Mouse (Mus musculus) MEL (cell line): Measurements from ENCODE around the gene Rpl18. TPM values are rescaled to one million over a fixed set of nuclear protein-coding genes. Genes with fewer than 3 reads are reported as not detected.
A peak's percentile ranks its signal among the peaks of the same experiment; 100 is the strongest.

ENCODE experiments used
- DNase-seq: peaks from one replicate; pipeline ENCODE4 v3.0.0; 2011; ENCODE audit warnings: low read depth, low spot score
- H3K27ac ChIP-seq: 2 replicates; pipeline ENCODE4 v1.5.1; 2012; ENCODE audit warnings: low read depth, mild to moderate bottlenecking, control low read depth, low read length, moderate library complexity; ENCODE audit not compliant: control insufficient read depth
- H3K27me3 ChIP-seq, 2 experiments: fragments of 150-350 bp in 1 of 2; sonication (generic) in 1 of 2; 2 replicates each; pipeline ENCODE4 v1.6.1; 2012; ENCODE audit warnings: low read length in 2 of 2, mild to moderate bottlenecking in 2 of 2, improper control_type of control experiment in 1 of 2, moderate library complexity in 1 of 2; ENCODE audit not compliant: insufficient read depth in 2 of 2, control insufficient read depth in 1 of 2
- H3K36me3 ChIP-seq, 2 experiments: 2 replicates each; pipeline ENCODE4 v1.6.1; 2012 to 2014; ENCODE audit warnings: low read length in 2 of 2, improper control_type of control experiment in 1 of 2, inconsistent platforms in 1 of 2, mild to moderate bottlenecking in 1 of 2; ENCODE audit not compliant: insufficient read depth in 2 of 2, control insufficient read depth in 1 of 2
- H3K4me1 ChIP-seq, 2 experiments: fragments of 150-350 bp in 1 of 2; sonication (generic) in 1 of 2; 2 replicates each; pipeline ENCODE4 v1.6.1; 2012; ENCODE audit warnings: low read length in 2 of 2, improper control_type of control experiment in 1 of 2, mild to moderate bottlenecking in 1 of 2; ENCODE audit not compliant: insufficient read depth in 2 of 2, control insufficient read depth in 1 of 2
- H3K4me3 ChIP-seq, 2 experiments: fragments of 150-350 bp in 1 of 2; sonication (generic) in 1 of 2; 2 replicates each; pipeline ENCODE4 v1.5.1; 2012; ENCODE audit warnings: low read depth in 2 of 2, low read length in 2 of 2, mild to moderate bottlenecking in 2 of 2, moderate library complexity in 2 of 2, control low read depth in 1 of 2, improper control_type of control experiment in 1 of 2; ENCODE audit not compliant: control insufficient read depth in 1 of 2, insufficient read depth in 1 of 2
- H3K79me2 ChIP-seq: 2 replicates; pipeline ENCODE4 v1.6.1; 2012; ENCODE audit warnings: mild to moderate bottlenecking, low read length, moderate library complexity; ENCODE audit not compliant: control insufficient read depth, poor library complexity, insufficient read depth
- H3K9ac ChIP-seq: 2 replicates; pipeline ENCODE4 v1.6.1; 2012; ENCODE audit warnings: low read depth, mild to moderate bottlenecking, control low read depth, low read length, moderate library complexity; ENCODE audit not compliant: control insufficient read depth, poor library complexity, severe bottlenecking
- H3K9me3 ChIP-seq: fragments of 150-350 bp; sonication (generic); replicated peaks from 2 replicates; pipeline ENCODE4 v1.6.1; 2012; ENCODE audit warnings: mild to moderate bottlenecking, low read length, improper control_type of control experiment, moderate library complexity; ENCODE audit not compliant: insufficient read depth
- BHLHE40 ChIP-seq: IDR thresholded peaks from 2 replicates; pipeline ENCODE4 v1.6.1; 2012; ENCODE audit warnings: low read depth, mild to moderate bottlenecking, inconsistent platforms, low read length, improper control_type of control experiment, borderline replicate concordance
- CHD1 ChIP-seq: IDR thresholded peaks from 2 replicates; pipeline ENCODE4 v1.6.1; 2012; ENCODE audit warnings: low read depth, mild to moderate bottlenecking, inconsistent platforms, low read length, improper control_type of control experiment
- CHD2 ChIP-seq: IDR thresholded peaks from 2 replicates; pipeline ENCODE4 v1.6.1; 2011; ENCODE audit warnings: low read length, improper control_type of control experiment
- CTCF ChIP-seq, 3 experiments: IDR thresholded peaks in 2 of 3; conservative IDR thresholded peaks in 1 of 3; 2 replicates each; pipeline ENCODE4 v1.5.1; 2011 to 2012; ENCODE audit warnings: low read length in 3 of 3, low read depth in 2 of 3, mild to moderate bottlenecking in 2 of 3, improper control_type of control experiment in 1 of 3, inconsistent platforms in 1 of 3, mixed read lengths in 1 of 3, moderate library complexity in 1 of 3; ENCODE audit not compliant: control insufficient read depth in 1 of 3, insufficient read depth in 1 of 3, poor library complexity in 1 of 3, severe bottlenecking in 1 of 3
- E2F4 ChIP-seq: IDR thresholded peaks from 2 replicates; pipeline ENCODE4 v1.6.1; 2011; ENCODE audit warnings: low read depth, low read length, improper control_type of control experiment, borderline replicate concordance
- EP300 ChIP-seq, 2 experiments: IDR thresholded peaks; 2 replicates each; pipeline ENCODE4 v1.6.1; 2011; ENCODE audit warnings: improper control_type of control experiment in 2 of 2, low read length in 2 of 2, low read depth in 1 of 2, mild to moderate bottlenecking in 1 of 2
- ETS1 ChIP-seq: IDR thresholded peaks from 2 replicates; pipeline ENCODE4 v1.6.1; 2012; ENCODE audit warnings: low read depth, mild to moderate bottlenecking, inconsistent platforms, low read length, improper control_type of control experiment, moderate library complexity
- GABPA ChIP-seq: IDR thresholded peaks from 2 replicates; pipeline ENCODE4 v1.6.1; 2012; ENCODE audit warnings: low read depth, mild to moderate bottlenecking, inconsistent platforms, low read length, improper control_type of control experiment, moderate library complexity
- GATA1 ChIP-seq: IDR thresholded peaks from 2 replicates; pipeline ENCODE4 v1.6.1; 2011; ENCODE audit warnings: low read depth, low read length, improper control_type of control experiment
- HCFC1 ChIP-seq: IDR thresholded peaks from 2 replicates; pipeline ENCODE4 v1.6.1; 2012; ENCODE audit warnings: low read depth, mild to moderate bottlenecking, inconsistent platforms, low read length, improper control_type of control experiment, moderate library complexity
- JUND ChIP-seq: IDR thresholded peaks from 2 replicates; pipeline ENCODE4 v1.6.1; 2011; ENCODE audit warnings: low read depth, mild to moderate bottlenecking, improper control_type of control experiment, low read length
- KAT2A ChIP-seq: conservative IDR thresholded peaks from 2 replicates; pipeline ENCODE4 v1.6.1; 2012; ENCODE audit warnings: low read depth, low read length, improper control_type of control experiment, inconsistent platforms
- MAFK ChIP-seq: IDR thresholded peaks from 2 replicates; pipeline ENCODE4 v1.6.1; 2011; ENCODE audit warnings: low read depth, mild to moderate bottlenecking, low read length, improper control_type of control experiment, borderline replicate concordance
- MAX ChIP-seq: IDR thresholded peaks from 2 replicates; pipeline ENCODE4 v1.6.1; 2011; ENCODE audit warnings: low read length, improper control_type of control experiment
- MAZ ChIP-seq: IDR thresholded peaks from 2 replicates; pipeline ENCODE4 v1.6.1; 2012; ENCODE audit warnings: low read depth, mild to moderate bottlenecking, inconsistent platforms, low read length, improper control_type of control experiment
- MEF2A ChIP-seq: IDR thresholded peaks from 2 replicates; pipeline ENCODE4 v1.6.1; 2014; ENCODE audit warnings: low read depth, mild to moderate bottlenecking, inconsistent platforms, low read length, improper control_type of control experiment; ENCODE audit not compliant: poor library complexity, insufficient replicate concordance, severe bottlenecking; ENCODE audit errors: extremely low read depth
- MXI1 ChIP-seq: IDR thresholded peaks from 2 replicates; pipeline ENCODE4 v1.6.1; 2011; ENCODE audit warnings: mild to moderate bottlenecking, low read depth, low read length, improper control_type of control experiment
- MYB ChIP-seq: IDR thresholded peaks from 2 replicates; pipeline ENCODE4 v1.6.1; 2011; ENCODE audit warnings: mild to moderate bottlenecking, low read depth, low read length, improper control_type of control experiment
- MYC ChIP-seq: IDR thresholded peaks from 2 replicates; pipeline ENCODE4 v1.6.1; 2011; ENCODE audit warnings: low read depth, mild to moderate bottlenecking, low read length, improper control_type of control experiment, moderate library complexity
- NELFE ChIP-seq: IDR thresholded peaks from 2 replicates; pipeline ENCODE4 v1.6.1; 2011; ENCODE audit warnings: low read depth, low read length, improper control_type of control experiment
- NRF1 ChIP-seq: IDR thresholded peaks from 2 replicates; pipeline ENCODE4 v1.6.1; 2014; ENCODE audit warnings: low read depth, mild to moderate bottlenecking, inconsistent platforms, low read length, improper control_type of control experiment, moderate library complexity; ENCODE audit not compliant: poor library complexity, insufficient read depth, severe bottlenecking
- POLR2A ChIP-seq, 2 experiments: IDR thresholded peaks; 2 replicates each; pipeline ENCODE4 v1.6.1; 2011 to 2012; ENCODE audit warnings: low read length in 2 of 2, mild to moderate bottlenecking in 2 of 2, control low read depth in 1 of 2, improper control_type of control experiment in 1 of 2, low read depth in 1 of 2, moderate library complexity in 1 of 2; ENCODE audit not compliant: control insufficient read depth in 1 of 2, insufficient read depth in 1 of 2, poor library complexity in 1 of 2
- POLR2AphosphoS2 ChIP-seq: IDR thresholded peaks from 2 replicates; pipeline ENCODE4 v1.6.1; 2011; ENCODE audit warnings: low read length, improper control_type of control experiment
- POLR2AphosphoS5 ChIP-seq: IDR thresholded peaks from 2 replicates; pipeline ENCODE4 v1.6.1; 2012; ENCODE audit warnings: low read depth, borderline replicate concordance, mild to moderate bottlenecking, inconsistent platforms, low read length, moderate library complexity, mixed read lengths
- RAD21 ChIP-seq: IDR thresholded peaks from 2 replicates; pipeline ENCODE4 v1.6.1; 2011; ENCODE audit warnings: mild to moderate bottlenecking, low read depth, low read length, improper control_type of control experiment
- RCOR1 ChIP-seq: IDR thresholded peaks from 2 replicates; pipeline ENCODE4 v1.6.1; 2012; ENCODE audit warnings: low read depth, mild to moderate bottlenecking, inconsistent platforms, low read length, improper control_type of control experiment
- SIN3A ChIP-seq: IDR thresholded peaks from 2 replicates; pipeline ENCODE4 v1.6.1; 2012; ENCODE audit warnings: low read length, improper control_type of control experiment, inconsistent platforms
- SMC3 ChIP-seq: IDR thresholded peaks from 2 replicates; pipeline ENCODE4 v1.6.1; 2011; ENCODE audit warnings: low read depth, low read length, improper control_type of control experiment
- TAL1 ChIP-seq: IDR thresholded peaks from 2 replicates; pipeline ENCODE4 v1.6.1; 2012; ENCODE audit warnings: mild to moderate bottlenecking, inconsistent platforms, low read length, moderate library complexity, mixed read lengths
- TBP ChIP-seq: IDR thresholded peaks from 2 replicates; pipeline ENCODE4 v1.8.0; 2011; ENCODE audit warnings: low read depth, low read length, improper control_type of control experiment
- TCF12 ChIP-seq: IDR thresholded peaks from 2 replicates; pipeline ENCODE4 v1.6.1; 2014; ENCODE audit warnings: low read depth, mild to moderate bottlenecking, inconsistent platforms, low read length, improper control_type of control experiment, moderate library complexity
- UBTF ChIP-seq: IDR thresholded peaks from 2 replicates; pipeline ENCODE4 v1.6.1; 2012; ENCODE audit warnings: low read depth, mild to moderate bottlenecking, inconsistent platforms, low read length, improper control_type of control experiment, moderate library complexity, borderline replicate concordance; ENCODE audit not compliant: insufficient read depth
- USF1 ChIP-seq: IDR thresholded peaks from 2 replicates; pipeline ENCODE4 v1.6.1; 2014; ENCODE audit warnings: low read depth, mild to moderate bottlenecking, inconsistent platforms, low read length, improper control_type of control experiment, moderate library complexity
- USF2 ChIP-seq, 2 experiments: IDR thresholded peaks; 2 replicates each; pipeline ENCODE4 v1.6.1; 2011 to 2012; ENCODE audit warnings: improper control_type of control experiment in 2 of 2, low read length in 2 of 2, borderline replicate concordance in 1 of 2, inconsistent platforms in 1 of 2, low read depth in 1 of 2, mild to moderate bottlenecking in 1 of 2; ENCODE audit not compliant: insufficient read depth in 1 of 2
- ZC3H11A ChIP-seq: IDR thresholded peaks from 2 replicates; pipeline ENCODE4 v1.6.1; 2012; ENCODE audit warnings: low read depth, mild to moderate bottlenecking, inconsistent platforms, low read length, improper control_type of control experiment
- ZKSCAN1 ChIP-seq: IDR thresholded peaks from 2 replicates; pipeline ENCODE4 v1.6.1; 2012; ENCODE audit warnings: low read depth, mild to moderate bottlenecking, inconsistent platforms, low read length, improper control_type of control experiment, moderate library complexity
- ZMIZ1 ChIP-seq: IDR thresholded peaks from 2 replicates; pipeline ENCODE4 v1.6.1; 2012; ENCODE audit warnings: low read depth, mild to moderate bottlenecking, inconsistent platforms, low read length, improper control_type of control experiment, moderate library complexity
- ZNF384 ChIP-seq: IDR thresholded peaks from 2 replicates; pipeline ENCODE4 v1.6.1; 2012; ENCODE audit warnings: low read depth, mild to moderate bottlenecking, inconsistent platforms, low read length, improper control_type of control experiment
- polyA plus RNA-seq, 2 experiments: library from polyadenylated mRNA; stranded (reverse) in 1 of 2; unstranded in 1 of 2; fragments of >175 nt in 1 of 2; fragments of >200 nt in 1 of 2; gene quantifications; 2 replicates each; pipeline versions ENCODE4 v1.2.1 to v1.2.4; 2012; ENCODE audit warnings: low replicate concordance in 2 of 2, low read depth in 1 of 2; ENCODE audit not compliant: insufficient read length in 2 of 2, insufficient read depth in 1 of 2, missing spikeins in 1 of 2
- total RNA-seq: library from RNA; depleted of rRNA; stranded (reverse); fragments of 300-350 nt; gene quantifications from 2 replicates; pipeline ENCODE4 v1.2.3, GENCODE M21; 2012

Rpl18 gene
- total and polyA plus RNA-seq, 3 experiments, result 3,544 to 3,724 TPM; not detected in 1

- H3K4me1 ChIP-seq, result peaks cover 0 to 5% of the 10 kb centered on the region in 2 experiments; a peak in 1 of 4 replicates
- peaks cover 2% of the 10 kb centered on the region in 2 experiments; a peak in 3 of 4 replicates for H3K36me3 ChIP-seq
- DNase-seq, result peak; percentile 98
- no peaks in the 10 kb centered on the region for H3K9me3 ChIP-seq
- H3K79me2 ChIP-seq, result peaks cover 48% of the 10 kb centered on the region
- peak within 1 kb of the TSS; percentile 96 for H3K27ac ChIP-seq
- no peaks in the 10 kb centered on the region for H3K27me3 ChIP-seq
- peak within 1 kb of the TSS; percentile 99 for H3K9ac ChIP-seq
- peak within 1 kb of the TSS; percentile 69 to 73 for H3K4me3 ChIP-seq
- TF ChIP-seq MAZ (peak; percentile 77; the same call in 1 of the 2 replicates), GATA1 (no peak), E2F4 (no peak; the same call in 1 of the 2 replicates), USF1 (peak; percentile 85), UBTF (no peak), GABPA (peak; percentile 93; the same call in 1 of the 2 replicates), BHLHE40 (no peak), MAX (peak; percentile 92), POLR2AphosphoS5 (no peak), POLR2AphosphoS2 (no peak; the same call in none of the 2 replicates), CTCF (IDR thresholded peaks at IDR 0.05 in 2 of 3, conservative IDR thresholded peaks at IDR 0.05 in 1 of 3; ENCODE audit: control insufficient read depth in 1 of 3, insufficient read depth in 1 of 3, low read depth in 2 of 3, low read length in 3 of 3, poor library complexity in 1 of 3, severe bottlenecking in 1 of 3) (no peak), RCOR1 (no peak), ZC3H11A (peak; percentile 32), ZMIZ1 (peak; percentile 96), ETS1 (peak; percentile 83), MAFK (no peak), CHD2 (no peak), HCFC1 (peak; percentile 99), CHD1 (no peak), EP300 (IDR thresholded peaks at IDR 0.05; ENCODE audit: low read depth in 1 of 2, low read length in 2 of 2) (no peak), NRF1 (0 out of 2 replicates have a peak, but pooled peaks have one; percentile 35), SIN3A (peak; percentile 98), RAD21 (no peak), USF2 (IDR thresholded peaks at IDR 0.05; ENCODE audit: borderline replicate concordance in 1 of 2, insufficient read depth in 1 of 2, low read depth in 1 of 2, low read length in 2 of 2) (no peak), ZKSCAN1 (no peak), MEF2A (0 out of 2 replicates have a peak, but pooled peaks have one; percentile 32), JUND (no peak), POLR2A (IDR thresholded peaks at IDR 0.05; ENCODE audit: control insufficient read depth in 1 of 2, insufficient read depth in 1 of 2, low read depth in 1 of 2, low read length in 2 of 2, poor library complexity in 1 of 2) (peak; percentile 84 to 96), ZNF384 (no peak), TCF12 (peak; percentile 90), SMC3 (no peak), KAT2A (peak; percentile 94), MYC (peak; percentile 94), TAL1 (no peak), MYB (no peak), TBP (peak; percentile 96), MXI1 (peak; percentile 78), NELFE (peak; percentile 95)
These were observed 2.7 kb downstream of the Rpl18 start, which contains the start of gene Sphk2 for GRCm38 (mm10) chr7:45717918-45718297. Gene Sphk2 (minus strand): TSS chr7:45718002.
